Mouse (Mus musculus): ENCODE data around the gene Cenpv. TPM values are rescaled to one million over a fixed set of nuclear protein-coding genes. Genes with fewer than 3 reads are reported as not detected.
A peak's percentile ranks its signal among the peaks of the same experiment; 100 is the strongest.
"Not testable (repeated sequence)": the region's sequence is repeated elsewhere in the genome, so short reads cannot be mapped to it uniquely, and the experiment has no call there.

Gene Cenpv
- total RNA-seq, 2 experiments from 2014 or later: 15.4 to 20.4 TPM

DNA sequence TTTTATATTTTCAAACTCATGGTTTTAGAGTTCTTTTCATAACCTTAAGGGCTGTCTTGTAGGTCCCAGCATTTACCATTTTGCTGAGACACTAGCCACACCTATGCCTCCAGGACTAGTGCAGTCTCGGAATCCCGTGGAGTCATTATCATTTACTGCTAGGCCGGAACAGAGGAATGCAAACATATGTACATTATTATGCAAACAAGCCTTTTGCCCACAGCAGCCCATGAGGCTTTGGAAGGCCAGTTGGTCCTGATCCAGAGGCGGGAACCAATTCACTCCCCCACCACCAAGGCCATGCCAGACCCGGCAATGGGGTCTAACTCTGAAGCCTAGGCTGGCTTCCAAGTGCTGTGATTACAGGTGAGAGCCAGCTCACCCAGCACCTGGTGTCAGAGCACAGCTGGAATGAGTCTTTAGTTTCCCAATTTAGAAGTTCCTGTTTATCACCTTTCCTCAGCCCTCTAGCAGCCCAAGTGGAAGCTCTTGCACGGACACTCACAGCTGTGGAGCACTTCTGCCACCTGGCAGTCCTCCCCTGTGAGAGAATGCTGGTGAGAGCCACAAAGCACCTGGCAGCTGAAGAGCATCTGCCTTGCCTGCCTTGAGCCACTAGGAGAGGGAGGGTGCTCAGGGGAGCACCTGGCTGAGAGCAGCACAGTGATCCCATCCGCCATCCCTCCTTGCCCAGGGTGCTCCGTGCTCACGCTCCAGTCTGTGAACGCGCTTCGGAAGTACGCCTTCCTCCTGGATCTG, 27.4 kb downstream of the Cenpv start:
- intact Hi-C loops (cut with DNase I; ENCODE audit: low total_unique reads): no loop called here
- DNase-seq: no peak

DNA sequence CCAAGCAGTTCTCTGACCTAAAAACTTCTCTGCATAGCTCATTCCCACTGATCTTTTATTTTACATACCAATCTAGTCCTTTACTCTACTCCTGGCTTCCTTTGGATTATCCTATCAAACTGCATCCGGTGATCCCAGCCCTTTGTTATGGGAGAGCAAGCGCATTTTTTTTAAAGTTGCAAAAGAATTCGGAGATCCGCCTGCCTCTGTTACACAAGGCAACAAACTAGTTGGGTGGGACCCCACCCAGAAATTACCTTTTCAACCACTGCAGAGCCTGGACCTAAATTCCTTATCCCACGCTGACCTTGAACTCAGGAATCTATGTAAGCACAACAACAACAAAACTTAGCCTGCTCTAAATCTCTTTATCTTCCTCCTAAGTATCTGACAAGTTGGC, 28.1 kb downstream of the Cenpv start:
- DNase-seq: no peak
- intact Hi-C loops (cut with DNase I; ENCODE audit: low total_unique reads): no loop called here

DNA sequence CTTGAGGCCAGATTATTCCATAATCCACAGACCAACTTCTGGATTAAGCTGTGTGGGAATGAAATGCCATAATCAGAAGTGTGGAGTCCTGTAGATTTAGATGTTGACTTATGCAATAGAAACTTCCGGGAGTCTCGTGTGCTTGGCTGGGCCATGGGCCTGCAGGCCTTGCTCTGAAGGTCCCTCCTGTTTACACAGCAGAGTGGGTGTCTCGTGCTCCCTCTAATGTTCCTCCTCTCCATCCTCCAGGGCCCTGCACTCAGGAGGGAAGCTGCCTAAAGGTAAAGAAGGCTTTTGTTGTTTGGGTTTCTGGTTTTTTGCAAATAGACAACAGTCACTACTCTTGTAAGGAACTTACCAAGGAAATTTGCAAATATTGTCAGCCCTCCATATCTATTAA, 29.5 kb downstream of the Cenpv start:
- DNase-seq: no peak
- intact Hi-C loops (cut with DNase I; ENCODE audit: low total_unique reads): no loop called here

DNA sequence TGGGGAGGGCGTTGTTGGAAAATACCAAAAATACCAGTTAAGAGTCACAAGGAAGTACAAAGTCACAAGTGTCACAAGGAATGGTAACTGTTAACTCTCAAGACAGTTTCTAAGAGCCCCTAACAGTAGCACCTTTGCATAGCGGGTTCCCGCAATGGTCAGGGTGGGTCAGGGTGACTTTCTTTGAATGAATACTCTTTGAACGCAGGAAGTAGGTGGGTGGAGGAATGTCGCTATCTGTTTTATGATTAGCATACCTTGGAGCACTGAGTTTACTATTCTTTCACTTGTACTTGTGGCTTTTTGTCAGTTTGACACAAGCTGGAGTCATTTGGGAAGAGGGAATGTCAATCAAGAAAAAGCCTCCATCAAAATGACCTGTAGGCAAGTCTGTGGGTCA, 30.2 kb downstream of the Cenpv start:
- intact Hi-C loops (cut with DNase I; ENCODE audit: low total_unique reads): not testable (repeated sequence)

DNA sequence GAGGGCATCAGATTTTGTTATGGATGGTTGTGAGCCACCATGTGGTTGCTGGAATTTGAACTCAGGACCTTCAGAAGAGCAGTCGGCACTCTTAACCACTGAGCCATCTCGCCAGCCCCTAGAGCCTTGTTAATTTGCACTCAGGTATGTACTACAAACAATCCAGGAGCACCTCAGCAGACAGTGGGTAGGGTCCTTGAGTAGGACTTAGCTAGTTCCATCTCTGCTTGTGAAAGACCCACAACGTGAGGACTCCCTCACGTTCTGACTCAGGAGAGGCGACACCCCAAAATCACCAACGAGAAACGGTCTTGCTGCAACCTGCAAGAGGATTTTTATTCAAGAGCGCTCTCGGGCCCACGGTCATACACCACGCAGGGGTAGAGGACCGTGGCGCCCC, 30.7 kb downstream of the Cenpv start:
- intact Hi-C loops (cut with DNase I; ENCODE audit: low total_unique reads): not testable (repeated sequence)

More for the DNA sequence above, 30.2 kb downstream of the Cenpv start:
- not testable (repeated sequence) for DNase-seq

DNA sequence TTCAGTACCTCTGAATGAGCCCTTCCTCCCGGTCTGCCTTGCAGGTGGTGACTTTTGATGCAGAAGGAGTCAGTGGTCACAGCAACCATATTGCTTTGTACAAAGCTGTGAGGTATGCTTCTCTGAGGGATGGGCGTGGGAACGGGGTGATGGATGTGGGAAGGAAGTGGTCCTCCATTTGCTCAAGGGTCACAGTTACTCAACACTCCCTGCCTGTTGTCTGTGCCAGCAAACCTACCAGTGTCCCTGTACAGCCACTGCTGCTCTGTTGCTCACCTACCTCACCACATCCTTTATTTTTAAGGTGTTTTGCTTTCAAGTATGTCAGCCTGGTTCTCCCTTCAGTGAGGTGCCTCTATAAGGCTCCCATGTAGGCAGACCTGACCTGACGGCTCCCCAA, 31.4 kb downstream of the Cenpv start:
- intact Hi-C loops (cut with DNase I; ENCODE audit: low total_unique reads): no loop called here
- DNase-seq: no peak

More for the DNA sequence above, 30.7 kb downstream of the Cenpv start:
- not testable (repeated sequence) for DNase-seq

DNA sequence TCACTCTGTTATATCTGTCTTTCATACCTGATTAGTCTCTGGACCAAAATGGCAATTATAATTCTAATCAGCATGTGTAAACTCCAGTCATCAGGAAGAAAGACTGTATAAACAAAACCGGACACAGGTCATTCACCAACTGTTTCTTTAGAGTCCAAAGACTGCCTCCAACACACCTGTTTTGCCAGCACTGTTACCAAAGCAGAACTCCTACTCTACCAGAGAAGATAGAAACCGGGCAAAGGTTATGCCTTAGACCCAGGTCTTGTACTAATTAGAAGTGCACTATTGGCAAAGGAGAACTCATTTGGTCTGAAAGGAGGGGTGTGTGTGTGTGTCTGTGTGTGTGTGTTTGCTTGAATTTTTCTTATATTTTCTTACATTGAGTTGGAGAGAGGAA, 38.5 kb downstream of the Cenpv start:
- intact Hi-C loops (cut with DNase I; ENCODE audit: low total_unique reads): no loop called here

DNA sequence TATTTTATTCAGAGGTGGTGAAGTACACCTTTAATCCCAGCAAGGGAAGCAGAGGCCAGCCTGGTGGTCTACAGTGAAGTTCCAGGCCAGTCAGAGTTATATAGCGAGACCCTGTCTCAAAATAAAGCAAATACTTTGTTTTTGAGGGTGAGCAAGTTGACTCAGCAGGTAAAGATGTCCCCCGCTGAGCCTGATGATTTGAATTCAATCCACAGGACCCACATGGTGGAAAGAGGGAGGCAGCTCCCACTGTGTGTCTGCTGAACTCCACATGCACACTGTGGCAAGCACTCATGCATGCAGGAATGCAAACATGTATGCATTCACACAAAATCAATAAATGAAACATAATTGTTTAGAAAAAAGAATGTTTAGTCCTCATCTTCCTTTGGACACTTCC, 40.3 kb downstream of the Cenpv start:
- intact Hi-C loops (cut with DNase I; ENCODE audit: low total_unique reads): loop anchor here (5.0 kb wide), 1 partner anchor 37 kb away; no protein-coding TSS in a partner anchor

More for the DNA sequence above, 38.5 kb downstream of the Cenpv start:
- DNase-seq: no peak

DNA sequence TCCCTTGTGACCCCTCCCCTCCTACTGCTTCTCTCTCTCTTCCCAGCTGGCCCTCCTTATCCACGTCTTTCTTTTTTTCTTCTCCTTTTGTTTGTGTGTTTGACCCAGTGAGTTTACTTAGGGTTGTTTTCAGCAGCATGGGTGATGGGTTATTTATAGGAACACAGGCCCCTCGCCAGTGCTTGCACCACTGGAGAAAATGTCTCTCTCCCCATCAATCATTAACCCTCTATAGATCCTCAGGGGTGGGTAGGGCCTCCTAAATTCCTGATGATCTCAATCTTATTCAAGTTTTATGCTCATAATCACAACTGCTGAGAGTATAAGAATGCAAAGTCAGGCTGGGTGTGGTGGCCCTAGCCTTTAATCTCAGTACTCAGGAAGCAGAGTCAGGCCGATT, 41.9 kb downstream of the Cenpv start:
- DNase-seq: no peak
- intact Hi-C loops (cut with DNase I; ENCODE audit: low total_unique reads): loop anchor here (5.0 kb wide), 1 partner anchor 35 kb away; no protein-coding TSS in a partner anchor

More for the DNA sequence above, 40.3 kb downstream of the Cenpv start:
- no peak for DNase-seq

DNA sequence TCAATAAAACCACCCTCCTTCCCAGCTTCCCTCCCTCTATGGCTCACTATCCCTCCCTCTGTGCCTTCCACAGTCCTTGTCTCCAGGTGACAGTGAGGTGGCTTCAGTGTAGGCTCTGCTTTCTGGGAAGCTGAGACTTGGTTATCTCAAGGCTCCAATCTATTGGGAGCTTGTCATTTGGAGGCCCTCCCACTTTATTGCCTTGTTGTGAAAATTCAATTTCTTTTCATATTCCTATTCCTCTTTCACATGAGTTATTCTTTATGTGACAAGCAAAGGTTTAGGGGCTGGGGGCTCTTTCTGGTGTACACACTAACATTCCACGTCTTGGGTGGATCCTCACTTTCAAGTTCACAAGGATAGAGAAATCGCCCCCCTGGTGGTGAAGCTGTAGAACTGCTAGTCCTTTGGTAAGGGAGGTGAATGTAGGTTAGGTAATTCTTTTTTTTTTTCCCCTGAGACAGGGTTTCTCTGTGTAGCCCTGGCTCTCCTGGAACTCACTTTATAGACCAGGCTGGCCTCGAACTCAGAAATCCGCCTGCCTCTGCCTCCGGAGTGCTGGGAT, 42.8 kb downstream of the Cenpv start:
- DNase-seq: peak; percentile 20
- intact Hi-C loops (cut with DNase I; ENCODE audit: low total_unique reads): loop anchor here (5.0 kb wide), 1 partner anchor 34 kb away; no protein-coding TSS in a partner anchor

DNA sequence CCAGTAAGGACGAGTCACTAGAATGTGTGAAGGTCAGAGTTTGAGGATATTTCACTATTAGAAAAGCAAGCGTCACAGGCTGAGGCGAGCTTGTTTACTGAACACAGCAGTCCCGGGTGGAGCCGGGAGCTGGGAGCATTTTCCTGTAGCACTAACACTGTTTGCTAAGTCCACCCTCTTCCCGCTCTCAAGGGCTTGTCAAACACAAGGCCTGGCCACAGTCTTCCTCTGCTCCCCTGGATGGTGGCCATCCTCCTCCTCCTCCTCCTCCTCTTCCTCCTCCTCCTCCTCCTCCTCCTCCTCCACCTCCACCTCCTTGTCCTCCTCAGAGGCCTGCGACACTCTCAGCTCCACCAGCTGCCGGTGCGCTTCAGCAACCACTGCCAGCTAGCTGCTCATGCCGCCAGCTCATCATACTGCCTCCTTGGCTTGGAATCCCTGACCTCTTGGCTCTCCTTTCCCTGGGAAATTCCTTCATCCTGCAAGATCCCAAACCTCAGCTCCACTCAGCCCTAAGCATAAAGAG, 43.7 kb downstream of the Cenpv start:
- intact Hi-C loops (cut with DNase I; ENCODE audit: low total_unique reads): loop anchor here (5.0 kb wide), 1 partner anchor 33 kb away; no protein-coding TSS in a partner anchor
- peak; percentile 46 for DNase-seq

DNA sequence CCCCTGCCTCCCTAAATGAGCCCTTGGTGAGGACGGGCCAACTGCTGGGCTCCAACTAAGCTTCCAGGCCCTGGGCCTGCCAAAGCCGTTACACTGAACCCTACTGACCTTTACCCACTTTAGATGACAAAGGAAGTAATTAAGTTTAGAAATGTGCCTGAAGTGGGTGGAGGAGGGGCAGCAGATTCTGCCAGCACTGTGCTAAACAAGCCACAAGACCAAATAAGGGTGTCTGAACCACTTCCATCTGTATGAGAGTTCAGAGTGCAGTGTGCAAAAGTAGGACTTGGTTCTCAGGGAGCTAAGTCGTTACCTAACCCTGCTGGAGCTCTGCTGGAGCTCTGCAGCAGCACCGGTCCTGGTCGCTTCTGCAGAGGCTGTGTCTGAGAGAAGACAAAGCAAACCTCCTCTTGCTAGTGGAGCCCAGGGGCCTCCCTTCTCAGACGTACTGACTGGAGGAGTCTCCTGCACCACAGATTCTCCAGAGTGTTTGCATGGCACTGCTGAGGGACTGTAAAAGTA, 44.2 kb downstream of the Cenpv start:
- intact Hi-C loops (cut with DNase I; ENCODE audit: low total_unique reads): loop anchor here (5.0 kb wide), 1 partner anchor 33 kb away; no protein-coding TSS in a partner anchor
- DNase-seq: peak; percentile 29

DNA sequence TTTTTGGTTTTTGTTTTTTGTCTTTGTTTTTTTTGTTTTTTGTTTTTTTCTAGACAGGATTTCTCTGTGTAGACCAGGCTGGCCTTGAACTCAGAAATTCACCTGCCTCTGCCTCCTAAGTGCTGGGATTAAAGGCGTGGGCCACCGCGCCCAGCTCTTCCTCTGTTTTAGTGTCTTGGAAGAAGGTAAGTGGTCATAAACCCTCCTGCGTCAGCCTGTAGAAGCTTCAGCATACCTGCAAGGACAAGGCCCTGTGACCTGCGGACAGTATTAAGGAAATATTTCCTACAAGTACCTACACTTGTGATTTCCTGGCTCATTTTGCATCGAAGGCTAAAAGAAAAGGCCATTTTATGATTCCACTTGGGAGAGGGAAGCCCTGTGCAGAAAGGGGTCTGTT, 45.4 kb downstream of the Cenpv start:
- DNase-seq: no peak

DNA sequence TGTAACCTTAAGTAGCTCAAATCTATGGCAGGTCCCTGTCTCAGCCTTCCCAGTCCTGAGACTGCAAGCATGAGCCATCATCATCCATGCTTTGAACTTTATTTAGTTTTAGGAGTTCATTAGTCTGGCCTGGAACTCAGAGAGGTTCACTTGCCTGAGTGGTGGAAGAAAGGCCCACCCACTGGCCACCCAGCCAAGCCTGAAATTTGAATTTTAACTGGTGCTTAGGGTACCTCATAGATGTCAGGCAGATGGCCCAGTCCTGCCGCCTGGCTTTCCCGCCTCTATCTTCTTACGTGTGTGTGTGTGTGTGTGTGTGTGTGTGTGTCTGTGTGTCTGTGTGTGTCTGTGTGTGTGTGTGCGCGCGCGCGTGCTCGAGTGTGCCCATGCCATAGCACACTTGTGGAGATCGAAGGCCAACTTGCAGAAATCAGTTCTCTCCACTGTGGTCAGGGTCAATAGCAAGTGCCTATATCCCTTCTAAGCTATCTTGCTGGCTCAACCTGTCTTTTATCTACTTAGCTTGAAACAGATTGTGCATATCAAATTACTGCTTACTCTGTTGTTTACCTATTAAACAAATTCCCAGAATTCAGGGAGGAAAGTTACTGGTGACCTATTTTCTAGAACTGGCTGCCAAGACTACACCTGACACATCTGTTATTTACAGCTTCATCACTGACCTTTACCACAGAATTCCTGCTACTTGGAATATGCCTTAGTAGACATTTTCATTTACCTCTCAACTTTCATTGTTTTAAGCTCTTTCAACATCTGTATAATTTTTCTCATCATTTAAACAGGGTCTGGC, 51.3 kb downstream of the Cenpv start:
- intact Hi-C loops (cut with DNase I; ENCODE audit: low total_unique reads): no loop called here
- DNase-seq: no peak

More for the DNA sequence above, 45.4 kb downstream of the Cenpv start:
- intact Hi-C loops (cut with DNase I; ENCODE audit: low total_unique reads): no loop called here

DNA sequence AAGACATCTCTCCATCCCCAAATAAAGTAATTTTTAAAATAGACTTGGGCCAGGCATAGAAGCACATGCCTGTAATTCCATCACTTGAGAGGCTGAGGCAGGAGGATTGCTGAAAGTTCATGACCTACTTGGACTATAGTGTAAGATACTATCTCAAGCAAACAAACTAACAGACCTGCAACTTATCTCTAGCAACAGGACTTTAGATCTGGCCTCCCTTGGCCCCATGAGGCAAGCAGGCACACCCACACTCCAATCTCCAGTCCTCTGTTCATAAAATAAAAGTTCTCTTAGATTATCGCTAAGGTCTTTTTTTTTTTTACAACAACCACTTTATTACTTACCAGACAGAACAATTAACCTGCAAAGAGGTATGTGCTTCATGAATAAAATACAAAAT, 52.1 kb downstream of the Cenpv start:
- DNase-seq: no peak
- intact Hi-C loops (cut with DNase I; ENCODE audit: low total_unique reads): no loop called here

DNA sequence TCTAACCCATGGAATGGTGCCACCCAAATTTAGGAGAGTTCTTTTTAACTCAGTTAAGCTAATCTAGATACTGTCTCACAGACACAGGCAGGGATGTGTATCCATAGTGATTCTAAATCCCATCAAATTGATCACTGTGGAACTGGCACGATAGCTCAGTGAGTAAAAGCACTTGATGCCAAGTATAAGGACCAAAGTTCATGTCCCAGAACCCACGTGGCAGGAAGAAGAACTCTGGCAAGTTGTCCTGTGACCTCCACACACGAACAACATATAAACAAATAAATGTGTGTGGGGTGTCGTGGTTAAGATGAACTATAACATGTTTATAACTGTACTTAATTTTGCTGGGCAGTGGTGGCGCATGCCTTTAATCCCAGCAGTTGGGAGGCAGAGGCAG, 59.5 kb downstream of the Cenpv start:
- DNase-seq: no peak
- intact Hi-C loops (cut with DNase I; ENCODE audit: low total_unique reads): no loop called here

DNA sequence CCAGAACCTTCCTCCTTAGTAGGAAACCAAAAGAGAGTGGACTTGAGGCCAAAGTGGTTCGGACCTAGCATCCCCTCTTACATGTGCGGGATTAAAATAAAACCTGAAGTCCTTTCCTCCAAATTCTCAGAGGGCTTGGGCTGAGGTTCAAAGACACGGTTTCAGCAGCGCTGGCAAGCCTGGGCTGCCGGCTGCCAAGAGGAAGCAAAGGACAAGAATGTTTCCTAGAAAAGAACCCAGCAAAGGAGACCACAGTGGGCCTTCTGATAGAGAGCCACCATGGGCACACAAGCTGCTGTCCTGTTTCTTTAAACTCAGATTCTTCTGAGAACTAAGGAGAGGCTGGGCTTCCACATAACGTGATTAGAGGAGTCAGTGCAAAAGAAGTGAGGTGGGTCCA, 60.1 kb downstream of the Cenpv start:
- no peak for DNase-seq

DNA sequence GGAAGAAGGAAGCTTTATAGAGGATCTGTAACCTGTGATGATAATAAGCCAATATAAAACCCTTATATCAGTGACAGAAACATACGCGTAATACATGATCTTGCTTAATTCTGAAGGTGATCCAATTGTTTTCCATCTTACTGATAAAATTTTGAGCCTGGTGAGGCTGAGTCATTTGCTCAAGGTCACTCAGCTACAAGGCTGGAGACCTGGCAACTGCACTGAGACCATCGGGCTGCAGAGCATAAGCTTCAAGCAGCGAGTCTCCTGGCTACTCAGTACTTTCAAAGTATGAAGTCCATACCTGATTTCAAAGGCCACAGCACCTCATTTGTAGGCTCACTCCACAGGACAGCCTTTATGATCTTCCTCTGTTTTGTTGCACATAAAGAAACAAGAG, 62.9 kb downstream of the Cenpv start:
- intact Hi-C loops (cut with DNase I; ENCODE audit: low total_unique reads): no loop called here
- DNase-seq: no peak

More for the DNA sequence above, 60.1 kb downstream of the Cenpv start:
- intact Hi-C loops (cut with DNase I; ENCODE audit: low total_unique reads): no loop called here

Measured in gastrocnemius, postnatal 14 days (tissue).